Mouse (Mus musculus): ENCODE measurements around the gene 1700092M07Rik. TPM values are rescaled to one million over a fixed set of nuclear protein-coding genes. Genes with fewer than 3 reads are reported as not detected.

Gene 1700092M07Rik
- total RNA-seq, 2 experiments from 2014 or later = not detected

DNA sequence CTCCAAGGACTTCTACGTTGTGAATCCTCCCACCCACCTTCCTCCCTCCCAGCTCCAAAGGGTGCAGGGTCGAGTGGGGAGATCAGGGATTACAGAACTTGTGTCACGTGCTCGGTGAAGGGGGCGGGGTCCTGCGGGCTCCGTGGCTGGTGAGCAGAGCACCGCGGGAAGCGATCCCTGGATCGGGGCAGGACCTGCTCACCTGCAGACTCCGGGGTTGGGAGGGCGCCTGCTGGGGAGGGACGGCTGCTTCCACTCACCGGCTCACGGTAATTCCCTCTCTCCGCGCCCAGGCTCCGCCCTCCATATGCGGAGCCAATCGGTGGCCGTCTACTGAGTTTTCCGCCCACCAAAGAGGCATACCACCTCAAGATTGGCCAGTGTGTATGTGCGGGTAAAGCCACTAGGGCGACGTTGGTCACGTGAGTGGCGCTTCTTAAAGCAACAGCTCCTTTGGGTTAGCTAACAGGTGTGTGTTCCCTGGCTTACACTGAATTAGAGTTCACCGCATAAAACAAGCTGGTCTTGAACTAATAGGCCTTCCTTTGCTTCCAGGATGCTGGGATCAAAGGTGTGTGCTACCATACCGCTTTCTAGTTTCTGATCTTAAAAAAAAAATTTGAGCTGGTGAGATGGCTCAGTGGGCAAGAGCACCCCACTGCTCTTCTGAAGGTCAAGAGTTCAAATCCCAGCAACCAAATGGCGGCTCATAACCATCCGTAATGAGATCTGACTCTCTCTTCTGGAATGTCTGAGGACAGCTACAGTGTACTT, 45.7 kb downstream of the 1700092M07Rik start, which contains the start of gene Taf6l:
Taf6l (minus strand) TSS at position 410 of the 774 bp plus-strand sequence.
- peak; percentile 89 for DNase-seq
- intact Hi-C loops (cut with DNase I; ENCODE audit: low total_unique reads) = no loop called here

DNA sequence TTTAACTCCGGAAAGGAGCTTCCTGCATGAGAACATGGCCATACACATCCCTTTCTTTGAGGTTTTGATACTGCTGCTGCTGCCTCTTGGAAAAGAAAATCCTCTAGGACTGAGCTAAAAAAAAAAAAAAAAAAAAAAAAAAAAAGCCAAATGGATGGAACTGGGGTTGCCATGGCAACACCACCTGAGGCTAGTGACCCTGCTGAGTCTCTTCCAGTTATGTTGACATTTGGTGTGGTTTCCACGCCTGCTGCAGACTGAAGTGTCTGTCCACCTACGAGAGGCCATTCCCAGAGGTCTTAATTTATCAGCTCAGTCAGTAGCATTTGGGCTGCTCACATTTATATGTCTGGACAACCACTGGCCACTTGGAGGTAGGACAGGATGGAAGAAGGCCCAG, 48.0 kb downstream of the 1700092M07Rik start:
- intact Hi-C loops (cut with DNase I; ENCODE audit: low total_unique reads) = no loop called here
- DNase-seq = no peak

DNA sequence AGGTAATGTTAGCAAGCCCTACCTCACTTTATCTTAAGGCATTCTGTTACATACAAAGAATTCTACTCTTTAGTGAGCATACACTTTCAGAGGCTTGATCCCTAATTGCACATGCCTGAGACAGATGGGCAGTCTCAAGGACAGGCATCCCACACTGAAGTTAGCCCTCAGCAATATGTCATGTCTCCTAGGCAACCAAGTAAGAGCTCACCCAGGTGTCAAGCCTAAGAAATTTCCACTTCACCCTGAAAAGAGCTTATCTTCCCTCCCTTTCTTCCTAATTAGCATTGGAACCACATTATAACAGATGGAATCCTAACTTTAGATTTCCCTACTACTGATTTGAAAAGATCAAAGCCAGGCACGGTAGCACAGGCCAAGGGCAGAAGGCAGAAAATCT, 48.7 kb downstream of the 1700092M07Rik start:
- intact Hi-C loops (cut with DNase I; ENCODE audit: low total_unique reads) = no loop called here
- no peak for DNase-seq

DNA sequence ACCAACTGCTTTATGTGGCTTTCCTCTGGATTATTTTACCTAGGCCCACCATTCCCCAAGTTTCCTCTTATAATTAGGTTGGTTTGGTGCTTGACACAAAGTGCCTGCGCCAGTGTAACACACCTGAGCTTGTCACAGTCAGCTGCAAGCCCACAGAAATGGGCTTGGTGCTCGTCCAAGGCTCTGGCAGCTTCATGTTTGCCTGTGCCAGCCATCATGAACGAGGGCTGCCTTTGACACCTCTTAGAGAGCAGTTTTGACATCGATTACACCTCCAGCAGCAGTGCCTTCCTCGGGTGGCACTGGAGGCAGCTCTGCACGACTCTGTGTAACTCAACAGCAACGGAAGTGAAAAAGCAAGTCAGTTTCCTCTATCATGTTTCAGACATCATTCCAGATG, 49.7 kb downstream of the 1700092M07Rik start:
- no peak for DNase-seq
- intact Hi-C loops (cut with DNase I; ENCODE audit: low total_unique reads) = no loop called here

Small RNA genes lying within 50 kb of the gene (microRNA-seq; reads per million reads assigned to microRNA genes)
- gene Mir6992 = 0 reads per million in 2 experiments

Other genes with a start within 250 kb of the 1700092M07Rik start
- not detected for gene Slc22a8, start 149.5 kb upstream of the 1700092M07Rik start, total RNA-seq (2021)
- gene Slc22a6, start 122.7 kb upstream of the 1700092M07Rik start, total RNA-seq (2021) = not detected
- under 1 TPM in 1 of 2 experiments, not detected in 1; 0.02 TPM for gene Chrm1, start 76.9 kb upstream of the 1700092M07Rik start, total RNA-seq (2021)
- gene Slc3a2, start 17.3 kb upstream of the 1700092M07Rik start, total RNA-seq (2021) = 10 to 100 TPM; 24.6 to 26.8 TPM
- 10 to 100 TPM; 21.7 to 23.4 TPM for gene Wdr74, start 4.9 kb upstream of the 1700092M07Rik start, total RNA-seq (2021)
- gene Stx5a, start 695 bp downstream of the 1700092M07Rik start, total RNA-seq (2021) = 10 to 100 TPM; 24.1 to 28.0 TPM
- gene Nxf1, start 16.4 kb downstream of the 1700092M07Rik start, total RNA-seq (2021) = 10 to 100 TPM; 32.5 to 33.2 TPM
- 10 to 100 TPM; 78.5 to 81.9 TPM for gene Tmem223, start 30.3 kb downstream of the 1700092M07Rik start, total RNA-seq (2021)
- gene Tmem179b, start 33.7 kb downstream of the 1700092M07Rik start, total RNA-seq (2021) = 10 to 100 TPM in 1 of 2 experiments, 1 to 10 TPM in 1; 9.7 to 11.1 TPM
- gene Taf6l, start 45.7 kb downstream of the 1700092M07Rik start, total RNA-seq (2021) = 1 to 10 TPM; 9.0 to 9.4 TPM
- gene Polr2g, start 57.9 kb downstream of the 1700092M07Rik start, total RNA-seq (2021) = 10 to 100 TPM; 34.1 to 35.5 TPM
- gene Zbtb3, start 61.8 kb downstream of the 1700092M07Rik start, total RNA-seq (2021) = 1 to 10 TPM in 1 of 2 experiments, under 1 TPM in 1; 0.62 to 1.5 TPM
- 10 to 100 TPM in 1 of 2 experiments, 1 to 10 TPM in 1; 9.6 to 10.7 TPM for gene Ttc9c, start 78.6 kb downstream of the 1700092M07Rik start, total RNA-seq (2021)
- 10 to 100 TPM; 35.4 to 37.3 TPM for gene Hnrnpul2, start 79.3 kb downstream of the 1700092M07Rik start, total RNA-seq (2021)
- not detected for gene AC129217.1, start 89.1 kb downstream of the 1700092M07Rik start, total RNA-seq (2021)
- gene Bscl2, start 96.7 kb downstream of the 1700092M07Rik start, total RNA-seq (2021) = 10 to 100 TPM; 14.4 to 15.6 TPM
- not detected for gene Gng3, start 98.5 kb downstream of the 1700092M07Rik start, total RNA-seq (2021)
- 10 to 100 TPM in 1 of 2 experiments, 1 to 10 TPM in 1; 7.8 to 11.0 TPM for gene Lrrn4cl, start 110.0 kb downstream of the 1700092M07Rik start, total RNA-seq (2021)
- 100 to 1,000 TPM; 182 to 211 TPM for gene Ubxn1, start 130.8 kb downstream of the 1700092M07Rik start, total RNA-seq (2021)
- 10 to 100 TPM; 55.1 to 64.7 TPM for gene Uqcc3, start 140.2 kb downstream of the 1700092M07Rik start, total RNA-seq (2021)
- gene Lbhd1, start 143.0 kb downstream of the 1700092M07Rik start, total RNA-seq (2021) = 1 to 10 TPM; 4.4 to 6.7 TPM
- gene Gm49403, start 143.2 kb downstream of the 1700092M07Rik start, total RNA-seq (2021) = not detected
- 10 to 100 TPM; 20.3 to 26.3 TPM for gene 1810009A15Rik, start 148.1 kb downstream of the 1700092M07Rik start, total RNA-seq (2021)
- 1 to 10 TPM in 1 of 2 experiments, not detected in 1; 3.3 TPM for gene Gm49416, start 148.2 kb downstream of the 1700092M07Rik start, total RNA-seq (2021)
- gene Ints5, start 152.3 kb downstream of the 1700092M07Rik start, total RNA-seq (2021) = 10 to 100 TPM in 1 of 2 experiments, 1 to 10 TPM in 1; 9.5 to 10.3 TPM
- 10 to 100 TPM; 30.7 to 34.3 TPM for gene Ganab, start 157.4 kb downstream of the 1700092M07Rik start, total RNA-seq (2021)
- 10 to 100 TPM; 21.4 to 24.2 TPM for gene B3gat3, start 179.7 kb downstream of the 1700092M07Rik start, total RNA-seq (2021)
- gene Rom1, start 188.6 kb downstream of the 1700092M07Rik start, total RNA-seq (2021) = 1 to 10 TPM; 4.9 to 6.0 TPM
- gene Eml3, start 188.8 kb downstream of the 1700092M07Rik start, total RNA-seq (2021) = 1 to 10 TPM; 8.6 to 8.9 TPM
- gene Mta2, start 201.2 kb downstream of the 1700092M07Rik start, total RNA-seq (2021) = 10 to 100 TPM; 27.4 to 27.9 TPM
- 1 to 10 TPM; 8.2 to 8.4 TPM for gene Tut1, start 213.1 kb downstream of the 1700092M07Rik start, total RNA-seq (2021)
- gene Eef1g, start 226.3 kb downstream of the 1700092M07Rik start, total RNA-seq (2021) = 100 to 1,000 TPM; 500 to 587 TPM
- 100 to 1,000 TPM; 194 to 197 TPM for gene Ahnak, start 248.6 kb downstream of the 1700092M07Rik start, total RNA-seq (2021)